In the genomic region with DNA sequence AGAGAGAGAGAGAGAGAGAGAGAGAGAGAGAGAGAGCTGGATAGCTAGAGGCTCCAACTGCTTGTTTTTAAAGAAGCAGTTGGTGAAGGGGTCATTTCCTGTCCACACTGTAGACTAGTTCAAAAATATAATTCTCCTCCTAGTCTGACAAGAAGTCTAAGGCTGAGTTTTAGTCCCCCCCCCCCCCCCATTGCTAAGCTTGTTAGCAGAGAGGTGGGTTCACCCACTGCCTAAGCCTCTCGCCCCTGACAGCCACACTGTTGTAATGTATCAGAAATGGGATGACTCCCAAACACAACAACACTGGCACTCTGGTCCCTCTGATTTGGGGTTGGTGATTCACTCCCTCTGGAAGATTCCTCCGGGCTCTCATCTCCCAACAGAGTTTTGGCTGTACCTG, we compare ENCODE assay signal across 9 mouse cellular contexts. TPM values are rescaled to one million over a fixed set of nuclear protein-coding genes. Genes with fewer than 3 reads are reported as not detected.
DNase-seq lines count a peak whose midpoint lies in the region; ATAC-seq and TF ChIP-seq lines count a peak whose summit lies in the region.
"Had no signal": no experiment of that assay in that cellular context is flagged by ENCODE, and none has a peak within 500 bp of the region (broad histone marks: within the 10 kb centered on the region; RNA-seq: fewer than 3 reads in every experiment).

No protein-coding gene starts in this region.

- peak overlapping the region; percentile 45; the same call in 1 of the 2 replicates for H3K4me3 ChIP-seq in heart, embryonic 11.5 days (ENCODE audit: low read depth, low read length)
- peak overlapping the region; percentile 48; the same call in 1 of the 2 replicates for H3K4me3 ChIP-seq in embryonic facial prominence, embryonic 11.5 days (ENCODE audit: low read depth, low read length)
- H3K4me3 ChIP-seq in hindbrain, embryonic 15.5 days: peak overlapping the region; percentile 49
- peak overlapping the region; percentile 53 for H3K4me3 ChIP-seq in midbrain, postnatal 0 days (ENCODE audit: low read depth, low read length)

- no peaks in the 10 kb centered on the region for H3K9me3 ChIP-seq in heart, embryonic 11.5 days (replicated peaks; ENCODE audit: control insufficient read depth, low read length)
- H3K9me3 ChIP-seq in embryonic facial prominence, embryonic 11.5 days (replicated peaks; ENCODE audit: control insufficient read depth, low read length): no peaks in the 10 kb centered on the region
- H3K9me3 ChIP-seq in hindbrain, embryonic 15.5 days: no peaks in the 10 kb centered on the region
- no peaks in the 10 kb centered on the region for H3K9me3 ChIP-seq in midbrain, postnatal 0 days (ENCODE audit: low read length)

- peak; percentile 61; the same call in 1 of the 2 replicates for ATAC-seq in heart, embryonic 11.5 days (replicated peaks; ENCODE audit: insufficient number of reproducible peaks, low FRiP score, low TSS enrichment)
- ATAC-seq in embryonic facial prominence, embryonic 11.5 days (replicated peaks; ENCODE audit: insufficient number of reproducible peaks, low FRiP score, low TSS enrichment, low read depth): peak; percentile 66
- peak; percentile 54 for ATAC-seq in hindbrain, embryonic 15.5 days (ENCODE audit: low FRiP score, low read depth)
- ATAC-seq in midbrain, postnatal 0 days (ENCODE audit: low FRiP score): peak; percentile 53; the same call in 1 of the 2 replicates
- no peak for ATAC-seq in megakaryocyte progenitor cell, adult 5-6 weeks (replicated peaks; ENCODE audit: poor library complexity)

- H3K27me3 ChIP-seq in heart, embryonic 11.5 days (ENCODE audit: control insufficient read depth, insufficient read depth, low read length): no peaks in the 10 kb centered on the region
- no peaks in the 10 kb centered on the region for H3K27me3 ChIP-seq in embryonic facial prominence, embryonic 11.5 days (ENCODE audit: control insufficient read depth, insufficient read depth, low read length)
- H3K27me3 ChIP-seq in hindbrain, embryonic 15.5 days: no peaks in the 10 kb centered on the region
- no peaks in the 10 kb centered on the region for H3K27me3 ChIP-seq in midbrain, postnatal 0 days (ENCODE audit: insufficient read depth, low read length)
- H3K27me3 ChIP-seq: CH12.LX had no signal

- H3K36me3 ChIP-seq in heart, embryonic 11.5 days (ENCODE audit: control insufficient read depth, insufficient read depth, low read length): no peaks in the 10 kb centered on the region
- no peaks in the 10 kb centered on the region for H3K36me3 ChIP-seq in embryonic facial prominence, embryonic 11.5 days (replicated peaks; ENCODE audit: control insufficient read depth, insufficient read depth, low read depth, low read length)
- H3K36me3 ChIP-seq in hindbrain, embryonic 15.5 days: no peaks in the 10 kb centered on the region
- H3K36me3 ChIP-seq in midbrain, postnatal 0 days (ENCODE audit: insufficient read depth, low read length): no peaks in the 10 kb centered on the region

- peaks cover 3% of the 10 kb centered on the region; the same call in 1 of the 2 replicates for H3K4me1 ChIP-seq in heart, embryonic 11.5 days (ENCODE audit: control insufficient read depth, insufficient read depth, low read length)
- peaks cover 5% of the 10 kb centered on the region; the same call in 1 of the 2 replicates for H3K4me1 ChIP-seq in embryonic facial prominence, embryonic 11.5 days (ENCODE audit: control insufficient read depth, insufficient read depth, low read length)
- H3K4me1 ChIP-seq in hindbrain, embryonic 15.5 days (replicated peaks): peaks cover 24% of the 10 kb centered on the region
- 0 out of 2 replicates have a peak, but pooled peaks cover 2% of the 10 kb centered on the region for H3K4me1 ChIP-seq in midbrain, postnatal 0 days (ENCODE audit: insufficient read depth, low read length)

- no peak for TF ChIP-seq CTCF in midbrain, postnatal 0 days (IDR thresholded peaks at IDR 0.05)

- H3K9ac ChIP-seq in heart, embryonic 11.5 days (ENCODE audit: low read depth, low read length): no peak overlapping the region
- H3K9ac ChIP-seq in embryonic facial prominence, embryonic 11.5 days (replicated peaks; ENCODE audit: low read length): peak overlapping the region; percentile 64; the same call in 1 of the 2 replicates
- H3K9ac ChIP-seq in hindbrain, embryonic 15.5 days: no peak overlapping the region
- peak overlapping the region; percentile 66; the same call in 1 of the 2 replicates for H3K9ac ChIP-seq in midbrain, postnatal 0 days (replicated peaks; ENCODE audit: low read length, poor library complexity, severe bottlenecking)

- WGBS in heart, embryonic 11.5 days (ENCODE audit: insufficient replicate concordance): 9% methylated on average over 2 of the region's 2 CpGs
- 16% methylated on average over 2 of the region's 2 CpGs for WGBS in embryonic facial prominence, embryonic 11.5 days
- 22% methylated on average over 2 of the region's 2 CpGs for WGBS in hindbrain, embryonic 15.5 days
- WGBS in midbrain, postnatal 0 days: 9% methylated on average over 2 of the region's 2 CpGs

- no peak overlapping the region for H3K27ac ChIP-seq in heart, embryonic 11.5 days (ENCODE audit: low read depth, low read length)
- no peak overlapping the region for H3K27ac ChIP-seq in embryonic facial prominence, embryonic 11.5 days (replicated peaks; ENCODE audit: low read depth, low read length)
- H3K27ac ChIP-seq in hindbrain, embryonic 15.5 days (replicated peaks): no peak overlapping the region
- peak overlapping the region; percentile 18; the same call in 1 of the 2 replicates for H3K27ac ChIP-seq in midbrain, postnatal 0 days (ENCODE audit: low read depth, low read length)

- H3K4me2 ChIP-seq in heart, embryonic 11.5 days: peak overlapping the region; percentile 63
- peak overlapping the region; percentile 60; the same call in 1 of the 2 replicates for H3K4me2 ChIP-seq in embryonic facial prominence, embryonic 11.5 days (ENCODE audit: low read depth, low read length)
- peak overlapping the region; percentile 81 for H3K4me2 ChIP-seq in hindbrain, embryonic 15.5 days
- H3K4me2 ChIP-seq in midbrain, postnatal 0 days (ENCODE audit: low read depth, low read length, poor library complexity, severe bottlenecking): peak overlapping the region; percentile 70

- DNase-seq in heart, postnatal 4 days: no peak
- DNase-seq in embryonic facial prominence, embryonic 11.5 days (ENCODE audit: low spot score): peak; percentile 18
- no peak for DNase-seq in midbrain, postnatal 0 days (ENCODE audit: low spot score)
- no peak for DNase-seq in layer of hippocampus, adult 18-20 months (ENCODE audit: low spot score in 2 of 2)
- DNase-seq in urinary bladder, adult 18-20 months (ENCODE audit: low spot score in 2 of 2): no peak

RNA-seq across cellular contexts. Expression of gene Ldb2, which starts 0.4 kb away (rescaled TPM):
- polyA plus RNA-seq in heart, embryonic 11.5 days (2014; fragmentation: Nextera tagmentation; extraction: Ambion mirVana): 10.3 and 13.8 TPM in 2 replicates
- 10 to 100 TPM; 20.1 to 28.4 TPM for total RNA-seq in heart, postnatal 4 days (2021)
- polyA plus RNA-seq in embryonic facial prominence, embryonic 11.5 days (2014; fragmentation: Nextera tagmentation; extraction: Ambion mirVana): 49.1 and 51.5 TPM in 2 replicates
- 38.3 and 44.6 TPM in 2 replicates for polyA plus RNA-seq in hindbrain, embryonic 15.5 days (2015; fragmentation: Nextera tagmentation; extraction: Ambion mirVana)
- 47.6 and 63.6 TPM in 2 replicates for total RNA-seq in midbrain, postnatal 0 days (2014; rRNA removed)
- 66.5 and 78.0 TPM in 2 replicates for polyA plus RNA-seq in midbrain, postnatal 0 days (2015; fragmentation: Nextera tagmentation; extraction: Ambion mirVana)
- not detected in 2 replicates for total RNA-seq in megakaryocyte progenitor cell, adult 5-6 weeks (2015)
- total RNA-seq in megakaryocyte progenitor cell, adult 5-6 weeks (2017): not detected in 2 replicates
- 10 to 100 TPM; 43.5 TPM for total RNA-seq in layer of hippocampus, adult 18-20 months (2021)
- total RNA-seq: CH12.LX had no signal

Comparison
In these comparisons a context has a peak if more than half of its experiments do, and no peak if none do; other contexts are left out.
1. H3K9ac ChIP-seq: peak in embryonic facial prominence, embryonic 11.5 days (single experiment) and midbrain, postnatal 0 days (single experiment); none in heart, embryonic 11.5 days (single experiment) and hindbrain, embryonic 15.5 days (single experiment).
2. RNA of gene Ldb2, which starts 0.4 kb away (total RNA-seq): 47.6 to 63.6 TPM in midbrain, postnatal 0 days, 43.5 TPM in layer of hippocampus, adult 18-20 months and 20.1 to 28.4 TPM in heart, postnatal 4 days; not detected in megakaryocyte progenitor cell, adult 5-6 weeks; every median in the first group is over 10 times any median in the second.
3. Peak in every context shown above with its lines, with median percentiles within 50 percentile points of each other: H3K4me2 ChIP-seq and H3K4me3 ChIP-seq.